Mouse (Mus musculus) liver, embryonic 16.5 days (tissue): ENCODE results near the gene Fggy. TPM values are rescaled to one million over a fixed set of nuclear protein-coding genes. Genes with fewer than 3 reads are reported as not detected.

Experiments
- ATAC-seq: fragments of 200-750 bp; cut with Nextera tagmentation; 2 replicates; pipeline ENCODE4 v1.8.0; 2017; ENCODE audit warnings: low read depth, mild to moderate bottlenecking, moderate number of reproducible peaks, moderate library complexity
- H3K27ac ChIP-seq: fragments of 300-500 bp; sonication (generic); 2 replicates; pipeline ENCODE4 v1.5.1; 2014; ENCODE audit warnings: mild to moderate bottlenecking, low read length
- H3K27me3 ChIP-seq: fragments of 300-500 bp; sonication (generic); 2 replicates; pipeline ENCODE4 v1.6.1; 2014; ENCODE audit warnings: low read depth, low read length, mixed read lengths; ENCODE audit not compliant: control insufficient read depth, insufficient read depth
- H3K36me3 ChIP-seq: fragments of 300-500 bp; sonication (generic); 2 replicates; pipeline ENCODE4 v1.6.1; 2014; ENCODE audit warnings: mild to moderate bottlenecking; ENCODE audit not compliant: control insufficient read depth, insufficient read depth
- H3K4me1 ChIP-seq: fragments of 300-500 bp; sonication (generic); 2 replicates; pipeline ENCODE4 v1.6.1; 2014; ENCODE audit warnings: low read depth, low read length, mixed read lengths; ENCODE audit not compliant: control insufficient read depth
- H3K4me2 ChIP-seq: fragments of 300-500 bp; sonication (generic); 2 replicates; pipeline ENCODE4 v1.6.1; 2014; ENCODE audit warnings: low read depth, low read length, mixed read lengths
- H3K4me3 ChIP-seq: fragments of 300-500 bp; sonication (generic); 2 replicates; pipeline ENCODE4 v1.5.1; 2014; ENCODE audit warnings: low read depth, mild to moderate bottlenecking, low read length
- H3K9ac ChIP-seq: fragments of 300-500 bp; sonication (generic); 2 replicates; pipeline ENCODE4 v1.6.1; 2014; ENCODE audit warnings: low read depth, low read length
- H3K9me3 ChIP-seq: fragments of 300-500 bp; sonication (generic); replicated peaks from 2 replicates; pipeline ENCODE4 v1.6.1; 2016; ENCODE audit warnings: low read length; ENCODE audit not compliant: control insufficient read depth
- WGBS: fragments of 180-500 bp; shearing (Covaris S2); extraction: QIAGEN DNeasy Blood & Tissue Kit; methylation state at CpG from one replicate; pipeline ENCODE4 v1.1.7; 2014; ENCODE audit not compliant: insufficient replicate concordance; 5-methylcytosine and 5-hydroxymethylcytosine counted together
- polyA plus RNA-seq: library from polyadenylated mRNA; unstranded; fragments of >200 nt; fragmentation: Nextera tagmentation; extraction: Ambion mirVana; gene quantifications from 2 replicates; pipeline ENCODE4 v1.2.1, GENCODE M21; 2015

Fggy gene
- polyA plus RNA-seq, 1 experiment from 2014 or later = 45.3 TPM

DNA sequence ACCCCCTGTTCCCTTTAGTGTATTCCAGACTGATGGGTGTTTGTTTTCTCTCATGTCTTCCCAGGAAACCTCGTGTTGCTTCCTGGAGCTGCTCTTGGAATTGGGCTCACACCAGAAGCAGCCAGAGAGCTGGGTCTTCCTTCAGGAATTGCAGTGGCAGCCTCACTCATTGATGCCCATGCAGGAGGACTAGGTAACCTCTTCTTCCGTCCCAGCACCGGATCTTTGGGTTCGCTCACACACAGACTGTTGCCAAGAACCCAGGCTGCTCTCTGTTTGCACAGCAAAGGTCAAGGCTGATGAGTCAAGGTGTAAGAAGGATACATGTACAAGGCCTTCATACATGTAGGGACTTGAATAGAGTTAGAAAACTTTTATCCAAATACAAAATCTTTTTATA is 181.4 kb downstream of the Fggy start:
- no peak overlapping the region for H3K4me2 ChIP-seq
- H3K4me3 ChIP-seq = no peak overlapping the region
- ATAC-seq = no peak
- no peaks in the 10 kb centered on the region for H3K36me3 ChIP-seq
- H3K27ac ChIP-seq = peak overlapping the region; percentile 57
- H3K9ac ChIP-seq = no peak overlapping the region
- H3K4me1 ChIP-seq = peaks cover 4% of the 10 kb centered on the region
- H3K27me3 ChIP-seq = no peaks in the 10 kb centered on the region
- no peaks in the 10 kb centered on the region for H3K9me3 ChIP-seq
- 45% methylated on average over 4 of the region's 4 CpGs for WGBS

DNA sequence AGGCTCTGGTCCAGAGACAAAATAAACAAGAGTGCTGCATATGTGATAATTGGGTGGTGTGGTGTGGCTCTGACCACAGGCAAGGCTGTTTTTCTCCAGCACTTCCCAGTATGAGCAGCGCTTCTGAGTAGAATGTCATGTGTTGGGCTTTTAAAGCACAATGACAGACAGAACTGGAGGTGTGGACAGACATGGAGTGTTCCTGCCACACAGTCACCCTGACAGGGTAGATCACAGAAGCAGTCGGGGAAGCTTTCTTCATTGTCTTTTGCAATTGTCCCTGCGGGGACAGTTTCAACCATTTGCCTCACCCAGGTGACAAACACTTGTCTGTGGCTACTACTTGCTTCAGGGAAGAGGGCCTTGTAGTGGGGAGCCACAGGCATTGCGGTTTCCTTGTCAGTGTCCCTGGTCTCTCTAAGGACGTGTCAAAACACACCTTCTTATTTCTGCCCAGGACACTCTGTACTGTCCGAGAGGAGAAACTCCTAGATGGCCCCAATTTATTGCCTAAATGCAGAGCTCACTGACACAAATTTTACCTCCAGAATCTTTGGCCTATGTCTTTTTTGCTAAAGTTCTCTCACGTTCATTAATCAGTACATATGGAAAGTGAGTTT is 183.9 kb downstream of the Fggy start:
- Histone ChIP-seq H3K36me3 (no peaks in the 10 kb centered on the region), H3K9me3 (no peaks in the 10 kb centered on the region), H3K4me2 (no peak overlapping the region), H3K4me3 (no peak overlapping the region), H3K4me1 (peaks cover 4% of the 10 kb centered on the region), H3K27ac (peak overlapping the region; percentile 30; the same call in 1 of the 2 replicates), H3K27me3 (no peaks in the 10 kb centered on the region), H3K9ac (no peak overlapping the region)
- peak; percentile 45 for ATAC-seq
- WGBS = 31% methylated on average over 7 of the region's 7 CpGs

DNA sequence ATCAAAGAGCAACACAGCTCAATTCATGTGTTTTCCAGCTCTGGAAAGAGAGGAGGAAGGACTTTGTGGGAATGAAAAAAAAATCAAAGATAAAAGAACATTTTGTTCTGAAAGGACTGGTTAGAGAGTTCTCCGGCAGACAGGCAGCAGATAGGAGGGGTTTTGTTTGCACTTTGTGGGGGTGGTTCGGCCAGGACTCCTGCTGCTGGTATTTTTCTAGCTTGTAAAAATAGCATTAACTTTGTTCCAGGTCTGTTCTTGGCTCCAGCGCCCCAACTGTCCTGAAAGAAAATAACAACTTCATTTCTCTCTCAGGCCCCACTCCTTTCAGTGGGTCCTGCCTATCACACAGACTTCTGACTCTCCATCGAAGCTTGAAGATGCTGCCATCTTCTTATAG is 185.7 kb downstream of the Fggy start:
- Histone ChIP-seq H3K36me3 (no peaks in the 10 kb centered on the region), H3K4me1 (peaks cover 4% of the 10 kb centered on the region), H3K27ac (peak overlapping the region; percentile 80), H3K9me3 (no peaks in the 10 kb centered on the region), H3K27me3 (no peaks in the 10 kb centered on the region), H3K9ac (no peak overlapping the region), H3K4me2 (no peak overlapping the region), H3K4me3 (no peak overlapping the region)
- WGBS = 39% methylated on average over 4 of the region's 4 CpGs
- peak; percentile 41 for ATAC-seq

DNA sequence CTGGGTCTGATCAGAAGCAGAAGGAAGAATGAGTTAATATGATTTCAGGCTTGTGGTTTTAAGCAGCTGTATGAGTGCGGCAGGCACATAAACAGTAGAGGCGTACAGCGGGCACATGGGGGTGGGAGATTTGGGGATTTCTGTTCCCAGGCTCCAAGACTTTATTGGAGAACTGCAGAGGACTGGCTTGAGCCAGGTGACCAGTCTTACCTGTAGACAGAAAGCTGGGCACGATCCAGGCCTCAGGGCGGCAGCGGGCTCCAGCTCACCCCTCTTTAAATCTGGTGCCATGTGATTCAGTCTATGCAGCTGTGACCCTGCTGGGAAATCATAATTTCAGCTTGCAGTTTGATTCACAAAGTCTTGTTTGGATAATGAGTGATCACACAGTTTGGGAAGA is 189.6 kb downstream of the Fggy start:
- no peaks in the 10 kb centered on the region for H3K27me3 ChIP-seq
- 62% methylated on average over 6 of the region's 6 CpGs for WGBS

DNA sequence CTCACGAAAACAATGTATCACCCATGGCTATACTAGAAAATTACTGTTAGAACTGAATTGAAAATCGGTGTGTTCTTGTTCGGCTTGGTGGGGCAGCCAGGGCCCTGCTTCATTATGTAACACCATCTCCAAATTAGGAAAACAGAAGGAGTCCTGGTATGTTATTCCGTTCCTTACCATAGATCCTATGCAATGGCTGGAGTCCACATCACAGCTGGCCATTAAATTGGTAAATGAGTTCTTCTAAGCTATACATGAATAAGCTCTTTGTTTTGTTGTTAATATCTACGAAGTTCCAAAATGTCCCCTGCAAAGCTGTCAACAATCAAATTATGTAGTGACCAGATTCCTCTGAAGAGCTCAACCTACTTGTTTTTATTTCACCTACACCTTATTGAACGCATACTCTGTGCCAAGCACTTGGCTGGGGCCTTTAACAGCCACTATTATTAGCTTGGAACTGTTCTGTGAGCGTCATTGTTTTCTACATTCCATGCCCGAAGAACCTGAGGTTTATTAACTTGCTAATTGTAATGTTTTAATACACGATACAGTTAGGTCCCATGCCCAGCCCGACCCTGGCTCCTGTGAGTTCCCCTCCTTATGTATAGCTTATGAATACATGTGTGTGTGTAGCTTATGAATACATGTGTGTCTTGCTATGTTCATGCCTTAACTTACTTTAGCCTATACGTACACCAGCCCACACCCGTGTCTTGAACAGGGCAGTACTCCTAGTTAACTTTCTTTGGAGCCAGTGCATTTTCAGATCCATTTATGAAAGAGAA is 190.3 kb downstream of the Fggy start:
- Histone ChIP-seq H3K36me3 (no peaks in the 10 kb centered on the region), H3K9me3 (no peaks in the 10 kb centered on the region), H3K27ac (no peak overlapping the region), H3K27me3 (no peaks in the 10 kb centered on the region), H3K4me2 (no peak overlapping the region), H3K9ac (no peak overlapping the region), H3K4me1 (peaks cover 2% of the 10 kb centered on the region; the same call in 1 of the 2 replicates), H3K4me3 (no peak overlapping the region)
- 70% methylated on average over 12 of the region's 12 CpGs for WGBS
- ATAC-seq = no peak

More for the DNA sequence above, 189.6 kb downstream of the Fggy start:
- H3K27ac ChIP-seq = no peak overlapping the region
- H3K4me1 ChIP-seq = peaks cover 2% of the 10 kb centered on the region; the same call in 1 of the 2 replicates
- no peak for ATAC-seq
- no peak overlapping the region for H3K4me2 ChIP-seq
- H3K9me3 ChIP-seq = no peaks in the 10 kb centered on the region
- H3K9ac ChIP-seq = no peak overlapping the region
- H3K36me3 ChIP-seq = no peaks in the 10 kb centered on the region
- no peak overlapping the region for H3K4me3 ChIP-seq

DNA sequence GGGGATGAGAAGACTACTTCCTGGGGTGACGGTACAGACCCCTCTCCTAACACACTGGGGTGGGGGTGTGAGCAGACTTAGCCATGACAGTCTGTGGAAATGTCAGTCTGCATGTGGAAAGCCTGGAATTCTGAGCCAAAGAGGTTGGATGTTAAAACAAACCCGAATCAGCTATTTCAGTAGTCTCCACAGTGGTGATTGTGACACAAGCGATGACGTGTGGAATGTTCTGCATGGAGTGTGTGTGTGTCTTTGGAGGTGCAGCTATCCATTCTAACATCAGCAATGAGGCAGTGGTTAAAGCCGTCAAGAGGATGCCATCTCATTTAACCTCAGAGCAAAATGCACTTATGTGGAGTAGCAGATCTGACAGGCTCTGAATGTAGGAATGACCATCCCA is 192.9 kb downstream of the Fggy start:
- Histone ChIP-seq H3K27me3 (no peaks in the 10 kb centered on the region), H3K4me3 (no peak overlapping the region), H3K27ac (no peak overlapping the region), H3K9ac (no peak overlapping the region), H3K4me1 (no peaks in the 10 kb centered on the region), H3K4me2 (no peak overlapping the region), H3K9me3 (no peaks in the 10 kb centered on the region), H3K36me3 (no peaks in the 10 kb centered on the region)
- no peak; the same call in 1 of the 2 replicates for ATAC-seq
- WGBS = 62% methylated on average over 5 of the region's 5 CpGs

DNA sequence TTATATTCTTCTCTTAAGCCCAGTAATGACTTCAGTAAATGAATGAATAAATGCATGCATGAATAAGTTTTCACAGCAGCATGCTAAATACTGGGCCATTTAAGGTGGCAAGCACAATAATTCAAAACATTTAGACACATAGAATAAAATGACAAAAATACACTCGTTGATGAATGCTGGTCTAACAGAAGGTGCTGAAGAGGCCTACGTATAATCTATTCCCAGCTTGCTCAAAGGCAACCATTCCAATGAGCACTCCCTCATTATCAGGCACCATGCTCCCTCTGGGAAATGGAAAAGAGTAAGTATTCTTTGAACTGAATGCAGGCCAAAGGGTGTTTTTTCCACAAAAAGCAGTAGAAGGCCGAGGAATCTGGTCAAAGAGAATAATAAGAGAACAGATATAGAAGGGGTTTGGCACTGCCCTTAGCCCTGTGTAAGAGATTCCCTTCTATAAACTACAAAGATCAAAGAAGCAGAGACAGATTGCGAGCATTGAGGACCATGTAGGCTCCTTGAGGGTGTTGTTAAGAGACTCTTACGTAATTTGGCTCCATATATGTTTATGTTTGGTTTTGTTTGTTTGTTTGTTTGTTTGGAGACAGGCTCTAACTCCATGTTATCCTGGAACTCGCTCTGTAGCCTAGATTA is 195.4 kb downstream of the Fggy start:
- no peaks in the 10 kb centered on the region for H3K4me1 ChIP-seq
- no peaks in the 10 kb centered on the region for H3K9me3 ChIP-seq
- no peak overlapping the region for H3K4me3 ChIP-seq
- H3K4me2 ChIP-seq = no peak overlapping the region
- H3K27ac ChIP-seq = no peak overlapping the region
- H3K9ac ChIP-seq = no peak overlapping the region
- no peaks in the 10 kb centered on the region for H3K36me3 ChIP-seq
- no peak for ATAC-seq
- WGBS = 62% methylated on average over 6 of the region's 6 CpGs
- no peaks in the 10 kb centered on the region for H3K27me3 ChIP-seq

DNA sequence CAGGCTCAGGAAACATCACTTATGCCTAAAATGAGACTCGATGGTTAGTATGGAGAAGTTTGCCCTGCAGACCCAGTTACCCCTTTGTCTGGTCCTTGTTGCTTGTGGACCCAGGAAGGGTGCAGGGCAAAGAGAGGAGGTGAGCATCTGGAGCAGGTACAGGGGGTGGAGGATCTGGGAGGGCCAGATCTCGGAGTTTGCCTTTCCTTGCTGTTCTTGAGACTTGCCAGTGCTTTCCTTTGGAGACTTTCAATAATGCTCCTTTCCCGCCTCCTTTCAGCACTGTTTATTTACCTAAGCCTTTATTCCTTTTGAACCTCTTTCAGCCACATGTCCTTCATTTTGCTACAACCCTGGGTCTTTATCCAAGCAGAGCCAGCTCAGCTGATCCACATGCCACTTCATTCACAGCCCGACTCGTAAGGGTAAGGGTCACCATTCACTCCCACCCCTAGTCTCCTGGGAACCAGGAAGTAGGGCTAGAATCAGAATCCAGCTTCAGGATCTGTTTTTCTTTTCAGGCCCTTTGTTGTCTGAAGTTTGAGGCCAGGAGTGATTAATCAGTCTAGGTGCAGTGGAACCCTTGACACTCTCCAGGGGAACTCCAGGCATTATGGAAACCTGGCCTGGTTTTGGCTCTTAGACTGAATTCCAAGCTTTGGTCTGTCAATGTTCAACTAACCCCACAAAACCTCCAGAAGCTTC is 201.9 kb downstream of the Fggy start:
- WGBS = 56% methylated on average over 5 of the region's 5 CpGs
- H3K4me2 ChIP-seq = no peak overlapping the region
- H3K9ac ChIP-seq = no peak overlapping the region
- H3K36me3 ChIP-seq = no peaks in the 10 kb centered on the region
- H3K27me3 ChIP-seq = no peaks in the 10 kb centered on the region
- H3K4me3 ChIP-seq = no peak overlapping the region
- no peak for ATAC-seq
- H3K4me1 ChIP-seq = no peaks in the 10 kb centered on the region
- no peaks in the 10 kb centered on the region for H3K9me3 ChIP-seq
- no peak overlapping the region for H3K27ac ChIP-seq
